Mouse (Mus musculus) left cerebral cortex, adult 8-10 months (tissue): Measurements from ENCODE around the gene Rtl8a. TPM values are rescaled to one million over a fixed set of nuclear protein-coding genes. Genes with fewer than 3 reads are reported as not detected.

Experiments
- total RNA-seq, 4 experiments: library from RNA; stranded (reverse); gene quantifications; 2 replicates each; pipeline ENCODE4 v1.2.4; 2022

The Rtl8a gene
- total RNA-seq, 4 experiments from 2014 or later = 283 to 387 (median 311) TPM

Other genes starting within 250 kb of the Rtl8a start
- not detected for gene Etd, start 208.8 kb downstream of the Rtl8a start, total RNA-seq
- 100 to 1,000 TPM; 232 to 317 (median 268) TPM for gene Rtl8c, start 35.6 kb downstream of the Rtl8a start, total RNA-seq
- not detected for gene Gm14597, start 34.7 kb downstream of the Rtl8a start, total RNA-seq
- 100 to 1,000 TPM; 216 to 264 (median 237) TPM for gene Rtl8b, start 26.7 kb upstream of the Rtl8a start, total RNA-seq
- gene 4930502E18Rik, start 81.1 kb upstream of the Rtl8a start, total RNA-seq = under 1 TPM in 3 of 4 experiments, not detected in 1; 0.35 to 0.68 (median 0.46) TPM
- not detected for gene 1700013H16Rik, start 114.1 kb upstream of the Rtl8a start, total RNA-seq
- gene Zfp36l3, start 132.7 kb upstream of the Rtl8a start, total RNA-seq = under 1 TPM in 1 of 4 experiments, not detected in 3; 0.16 TPM
- 1 to 10 TPM; 1.2 to 3.3 (median 1.9) TPM for gene Xlr, start 154.0 kb upstream of the Rtl8a start, total RNA-seq